Comparison of ENCODE assay signal across 8 mouse cellular contexts in genomic region chrX:164980193-164980775, GRCm38 (mm10). TPM values are rescaled to one million over a fixed set of nuclear protein-coding genes. Genes with fewer than 3 reads are reported as not detected.
DNase-seq lines count a peak whose midpoint lies in the region; ATAC-seq and TF ChIP-seq lines count a peak whose summit lies in the region.

Gene Mospd2, minus strand, starts transcription at chrX:164980375.
Gene Fancb, plus strand, starts transcription at chrX:164980592.

- TF ChIP-seq EP300 in CH12.LX (IDR thresholded peaks at IDR 0.05; ENCODE audit: low read length): no peak
- no peak for TF ChIP-seq EP300 in heart, postnatal 0 days (IDR thresholded peaks at IDR 0.05; ENCODE audit: low read depth)

- DNase-seq in CH12.LX (ENCODE audit: extremely low read depth): peak; percentile 92
- peak; percentile 73 for DNase-seq in c-Kit-positive CD71-positive TER-119-negative erythroid progenitor cells, embryonic 14.5 days (ENCODE audit: low read depth)
- peak; percentile 89 for DNase-seq in forebrain, embryonic 11.5 days (ENCODE audit: low spot score)
- peak; percentile 93 for DNase-seq in heart, postnatal 0 days (ENCODE audit: low spot score)
- peak; percentile 85 to 92 for DNase-seq in kidney, postnatal 4 days

- in situ Hi-C loops in CH12.LX (cut with MboI; ENCODE audit: low pct_ligation_motif_present, low pct_unique_long_range_greater_than_20kb, low sequenced_read_pairs): no loop called here

- H3K27me3 ChIP-seq in CH12.LX (replicated peaks): no peaks in the 10 kb centered on the region
- H3K27me3 ChIP-seq in forebrain, embryonic 11.5 days (ENCODE audit: control insufficient read depth, insufficient read depth, low read length): no peaks in the 10 kb centered on the region
- H3K27me3 ChIP-seq in heart, postnatal 0 days (ENCODE audit: control insufficient read depth, insufficient read depth, low read length): no peaks in the 10 kb centered on the region
- H3K27me3 ChIP-seq in liver, embryonic 16.5 days (ENCODE audit: control insufficient read depth, insufficient read depth, low read depth, low read length): no peaks in the 10 kb centered on the region
- no peaks in the 10 kb centered on the region for H3K27me3 ChIP-seq in neural tube, embryonic 13.5 days
- H3K27me3 ChIP-seq in testis, adult 2 months (ENCODE audit: control insufficient read depth, insufficient read depth, low read length): no peaks in the 10 kb centered on the region

- TF ChIP-seq POLR2A in CH12.LX (IDR thresholded peaks at IDR 0.05; ENCODE audit: low read depth, low read length): peak; percentile 70
- TF ChIP-seq POLR2A in testis, adult 2 months (IDR thresholded peaks at IDR 0.05; ENCODE audit: control insufficient read depth, low read depth, low read length): no peak

- no peak for TF ChIP-seq RAD21 in CH12.LX (IDR thresholded peaks at IDR 0.05; ENCODE audit: low read depth, low read length)

- H3K4me1 ChIP-seq in CH12.LX (ENCODE audit: control insufficient read depth in 1 of 2, insufficient read depth in 2 of 2): no peaks in the 10 kb centered on the region; a peak in 1 of 4 replicates
- no peaks in the 10 kb centered on the region for H3K4me1 ChIP-seq in forebrain, embryonic 11.5 days (replicated peaks; ENCODE audit: control insufficient read depth, insufficient read depth, low read length)
- H3K4me1 ChIP-seq in heart, postnatal 0 days (ENCODE audit: control insufficient read depth, insufficient read depth): no peaks in the 10 kb centered on the region
- H3K4me1 ChIP-seq in liver, embryonic 16.5 days (ENCODE audit: control insufficient read depth, low read depth, low read length): no peaks in the 10 kb centered on the region; the same call in 1 of the 2 replicates
- peaks cover 13% of the 10 kb centered on the region for H3K4me1 ChIP-seq in neural tube, embryonic 13.5 days (replicated peaks)
- no peaks in the 10 kb centered on the region for H3K4me1 ChIP-seq in testis, adult 2 months (ENCODE audit: control insufficient read depth, insufficient read depth, low read length)

- H3K4me3 ChIP-seq in CH12.LX (replicated peaks in 1 of 3; ENCODE audit: low read depth in 2 of 3, low read length in 2 of 3, poor library complexity in 1 of 3): peak within 1 kb of the TSS; percentile 65 to 97 (median 72)
- peak within 1 kb of the TSS; percentile 46 for H3K4me3 ChIP-seq in forebrain, embryonic 11.5 days (ENCODE audit: low read depth, low read length)
- H3K4me3 ChIP-seq in heart, postnatal 0 days (ENCODE audit: low read depth, low read length): peak within 1 kb of the TSS; percentile 55
- peak within 1 kb of the TSS; percentile 69 for H3K4me3 ChIP-seq in liver, embryonic 16.5 days (ENCODE audit: low read depth, low read length)
- peak within 1 kb of the TSS; percentile 56 for H3K4me3 ChIP-seq in neural tube, embryonic 13.5 days
- H3K4me3 ChIP-seq in testis, adult 2 months (ENCODE audit: control insufficient read depth, low read depth, low read length): peak within 1 kb of the TSS; percentile 81

- H3K79me2 ChIP-seq in CH12.LX (replicated peaks; ENCODE audit: control insufficient read depth, extremely low read depth, insufficient read depth, poor library complexity, severe bottlenecking): no peaks in the 10 kb centered on the region

- WGBS in forebrain, embryonic 11.5 days: 12% methylated on average over 21 of the region's 26 CpGs
- 12% methylated on average over 26 of the region's 26 CpGs for WGBS in heart, postnatal 0 days
- WGBS in liver, embryonic 16.5 days (ENCODE audit: insufficient replicate concordance): 10% methylated on average over 26 of the region's 26 CpGs
- 17% methylated on average over 26 of the region's 26 CpGs for WGBS in neural tube, embryonic 13.5 days

- dilution Hi-C loops in CH12.LX (cut with MboI; ENCODE audit: extremely low pct_ligation_motif_present, extremely low pct_unique_long_range_greater_than_20kb, low sequenced_read_pairs): no loop called here

- peak; percentile 100 for ATAC-seq in forebrain, embryonic 11.5 days (replicated peaks; ENCODE audit: low FRiP score)
- ATAC-seq in heart, postnatal 0 days (ENCODE audit: insufficient read depth, low read depth): peak; percentile 100
- ATAC-seq in liver, embryonic 16.5 days (ENCODE audit: low read depth): peak; percentile 97
- ATAC-seq in neural tube, embryonic 13.5 days (ENCODE audit: low read depth): peak; percentile 100

- peak within 1 kb of the TSS; percentile 50 for H3K4me2 ChIP-seq in CH12.LX (ENCODE audit: insufficient read depth, low read depth, poor library complexity, severe bottlenecking)
- H3K4me2 ChIP-seq in forebrain, embryonic 11.5 days (ENCODE audit: low read depth, low read length, severe bottlenecking): peak within 1 kb of the TSS; percentile 47
- H3K4me2 ChIP-seq in heart, postnatal 0 days (ENCODE audit: low read depth, low read length): peak within 1 kb of the TSS; percentile 63
- H3K4me2 ChIP-seq in liver, embryonic 16.5 days (ENCODE audit: low read depth, low read length): peak within 1 kb of the TSS; percentile 56
- H3K4me2 ChIP-seq in neural tube, embryonic 13.5 days: peak within 1 kb of the TSS; percentile 57

- TF ChIP-seq CTCF in CH12.LX (conservative IDR thresholded peaks at IDR 0.05 in 1 of 2, IDR thresholded peaks at IDR 0.05 in 1 of 2; ENCODE audit: low read depth in 2 of 2, low read length in 2 of 2): no peak
- no peak for TF ChIP-seq CTCF in heart, postnatal 0 days (IDR thresholded peaks at IDR 0.05; ENCODE audit: low read depth)
- TF ChIP-seq CTCF in testis, adult 2 months (IDR thresholded peaks at IDR 0.05; ENCODE audit: control insufficient read depth, insufficient read depth, insufficient replicate concordance, low read depth, low read length): no peak

- peak within 1 kb of the TSS; percentile 63; the same call in 1 of the 2 replicates for H3K9ac ChIP-seq in CH12.LX (ENCODE audit: insufficient read depth, low read depth)
- peak within 1 kb of the TSS; percentile 52 for H3K9ac ChIP-seq in forebrain, embryonic 11.5 days (ENCODE audit: low read length)
- peak within 1 kb of the TSS; percentile 46 for H3K9ac ChIP-seq in heart, postnatal 0 days (replicated peaks; ENCODE audit: low read depth, low read length)
- peak within 1 kb of the TSS; percentile 71 for H3K9ac ChIP-seq in liver, embryonic 16.5 days (ENCODE audit: low read depth, low read length)
- peak within 1 kb of the TSS; percentile 69 for H3K9ac ChIP-seq in neural tube, embryonic 13.5 days

- no peaks in the 10 kb centered on the region for H3K9me3 ChIP-seq in CH12.LX (replicated peaks; ENCODE audit: low read length)
- no peaks in the 10 kb centered on the region for H3K9me3 ChIP-seq in forebrain, embryonic 11.5 days (ENCODE audit: control insufficient read depth, low read length)
- no peaks in the 10 kb centered on the region for H3K9me3 ChIP-seq in heart, postnatal 0 days (replicated peaks; ENCODE audit: control insufficient read depth, low read length)
- no peaks in the 10 kb centered on the region for H3K9me3 ChIP-seq in liver, embryonic 16.5 days (replicated peaks; ENCODE audit: control insufficient read depth, low read length)
- no peaks in the 10 kb centered on the region for H3K9me3 ChIP-seq in neural tube, embryonic 13.5 days

- peaks cover 0 to 6% of the 10 kb centered on the region in 2 experiments for H3K36me3 ChIP-seq in CH12.LX (replicated peaks in 1 of 2; ENCODE audit: control insufficient read depth in 1 of 2, insufficient read depth in 1 of 2, low read length in 1 of 2)
- no peaks in the 10 kb centered on the region for H3K36me3 ChIP-seq in forebrain, embryonic 11.5 days (ENCODE audit: control insufficient read depth, insufficient read depth, low read length)
- no peaks in the 10 kb centered on the region for H3K36me3 ChIP-seq in heart, postnatal 0 days (replicated peaks; ENCODE audit: control insufficient read depth, insufficient read depth, low read length)
- H3K36me3 ChIP-seq in liver, embryonic 16.5 days (ENCODE audit: control insufficient read depth, insufficient read depth): no peaks in the 10 kb centered on the region
- no peaks in the 10 kb centered on the region for H3K36me3 ChIP-seq in neural tube, embryonic 13.5 days
- H3K36me3 ChIP-seq in testis, adult 2 months (ENCODE audit: control insufficient read depth, insufficient read depth, low read length): no peaks in the 10 kb centered on the region

- peak within 1 kb of the TSS; percentile 58; the same call in 1 of the 2 replicates for H3K27ac ChIP-seq in CH12.LX (ENCODE audit: insufficient read depth, low read depth)
- H3K27ac ChIP-seq in forebrain, embryonic 11.5 days (ENCODE audit: low read depth, low read length): no peak within 1 kb of the TSS
- H3K27ac ChIP-seq in heart, postnatal 0 days (ENCODE audit: low read depth): no peak within 1 kb of the TSS
- peak within 1 kb of the TSS; percentile 59 for H3K27ac ChIP-seq in liver, embryonic 16.5 days (ENCODE audit: low read length)
- peak within 1 kb of the TSS; percentile 65; the same call in 1 of the 2 replicates for H3K27ac ChIP-seq in neural tube, embryonic 13.5 days (replicated peaks)
- H3K27ac ChIP-seq in testis, adult 2 months (ENCODE audit: control insufficient read depth, insufficient read depth, low read depth, low read length): 0 out of 2 replicates have a peak within 1 kb of the TSS, but pooled peaks have one; percentile 4

TF ChIP-seq in CH12.LX, 34 proteins besides CTCF, POLR2A, EP300 and RAD21 (continues in another document):
- TF ChIP-seq ZC3H11A (IDR thresholded peaks at IDR 0.05; ENCODE audit: low read depth, low read length): no peak
- no peak for TF ChIP-seq ETS1 (conservative IDR thresholded peaks at IDR 0.05; ENCODE audit: low read depth, low read length)

RNA-seq across cellular contexts. Expression of gene Mospd2, which starts in this region (rescaled TPM):
- 8.7 and 9.0 TPM in 2 replicates for total RNA-seq in CH12.LX (2012; rRNA removed)
- total RNA-seq in CH12.LX (2014; rRNA removed): 15.9 and 16.6 TPM in 2 replicates
- polyA plus RNA-seq in CH12.LX (2012; ENCODE audit: insufficient read length, low read depth): 7.6 and 8.0 TPM in 2 replicates
- polyA plus RNA-seq in forebrain, embryonic 11.5 days (2014; fragmentation: Nextera tagmentation; extraction: Ambion mirVana): 17.0 and 17.5 TPM in 2 replicates
- 7.7 and 13.3 TPM in 2 replicates for total RNA-seq in heart, postnatal 0 days (2014; rRNA removed; ENCODE audit: low replicate concordance)
- 7.3 and 8.3 TPM in 2 replicates for polyA plus RNA-seq in heart, postnatal 0 days (2015; fragmentation: Nextera tagmentation; extraction: Ambion mirVana)
- polyA plus RNA-seq in liver, embryonic 16.5 days (2015; fragmentation: Nextera tagmentation; extraction: Ambion mirVana): 7.2 and 7.5 TPM in 2 replicates
- polyA plus RNA-seq in neural tube, embryonic 13.5 days (2015; fragmentation: Nextera tagmentation; extraction: Ambion mirVana): 17.7 and 19.1 TPM in 2 replicates
- 1.2 and 1.6 TPM in 2 replicates for polyA plus RNA-seq in testis, adult 2 months (2012; rRNA removed)

RNA-seq across cellular contexts. Expression of gene Fancb, which starts in this region (rescaled TPM):
- total RNA-seq in CH12.LX (2012; rRNA removed) (6.4 and 9.3 TPM in 2 replicates), CH12.LX (2014; rRNA removed) (20.6 and 22.9 TPM in 2 replicates)
- polyA plus RNA-seq in CH12.LX (2012; ENCODE audit: insufficient read length, low read depth): 10.4 and 11.0 TPM in 2 replicates
- 11.5 and 11.8 TPM in 2 replicates for polyA plus RNA-seq in forebrain, embryonic 11.5 days (2014; fragmentation: Nextera tagmentation; extraction: Ambion mirVana)
- total RNA-seq in heart, postnatal 0 days (2014; rRNA removed; ENCODE audit: low replicate concordance): 1.1 and 3.3 TPM in 2 replicates
- 1.5 and 1.6 TPM in 2 replicates for polyA plus RNA-seq in heart, postnatal 0 days (2015; fragmentation: Nextera tagmentation; extraction: Ambion mirVana)
- 3.6 and 4.4 TPM in 2 replicates for polyA plus RNA-seq in liver, embryonic 16.5 days (2015; fragmentation: Nextera tagmentation; extraction: Ambion mirVana)
- polyA plus RNA-seq in neural tube, embryonic 13.5 days (2015; fragmentation: Nextera tagmentation; extraction: Ambion mirVana): 2.5 and 3.3 TPM in 2 replicates
- 0.07 and 0.10 TPM in 2 replicates for polyA plus RNA-seq in testis, adult 2 months (2012; rRNA removed)

Comparison
In these comparisons a context has a peak if more than half of its experiments do, and no peak if none do; other contexts are left out.
1. H3K27ac ChIP-seq: peak in CH12.LX (single experiment), liver, embryonic 16.5 days (single experiment), neural tube, embryonic 13.5 days (single experiment) and testis, adult 2 months (single experiment); none in forebrain, embryonic 11.5 days (single experiment) and heart, postnatal 0 days (single experiment).
2. Peak in every context shown above with its lines, with median percentiles within 50 percentile points of each other: DNase-seq, H3K4me2 ChIP-seq, H3K4me3 ChIP-seq, H3K9ac ChIP-seq and ATAC-seq.